Mouse (Mus musculus) embryo, embryonic 11.5 days (tissue): ENCODE results near the gene Fignl2.

ENCODE experiments used
- DNase-seq: peaks from one replicate; pipeline ENCODE4 v3.0.0-alpha.2; 2012; ENCODE audit warnings: low read depth, low spot score

Fignl2 gene

DNA sequence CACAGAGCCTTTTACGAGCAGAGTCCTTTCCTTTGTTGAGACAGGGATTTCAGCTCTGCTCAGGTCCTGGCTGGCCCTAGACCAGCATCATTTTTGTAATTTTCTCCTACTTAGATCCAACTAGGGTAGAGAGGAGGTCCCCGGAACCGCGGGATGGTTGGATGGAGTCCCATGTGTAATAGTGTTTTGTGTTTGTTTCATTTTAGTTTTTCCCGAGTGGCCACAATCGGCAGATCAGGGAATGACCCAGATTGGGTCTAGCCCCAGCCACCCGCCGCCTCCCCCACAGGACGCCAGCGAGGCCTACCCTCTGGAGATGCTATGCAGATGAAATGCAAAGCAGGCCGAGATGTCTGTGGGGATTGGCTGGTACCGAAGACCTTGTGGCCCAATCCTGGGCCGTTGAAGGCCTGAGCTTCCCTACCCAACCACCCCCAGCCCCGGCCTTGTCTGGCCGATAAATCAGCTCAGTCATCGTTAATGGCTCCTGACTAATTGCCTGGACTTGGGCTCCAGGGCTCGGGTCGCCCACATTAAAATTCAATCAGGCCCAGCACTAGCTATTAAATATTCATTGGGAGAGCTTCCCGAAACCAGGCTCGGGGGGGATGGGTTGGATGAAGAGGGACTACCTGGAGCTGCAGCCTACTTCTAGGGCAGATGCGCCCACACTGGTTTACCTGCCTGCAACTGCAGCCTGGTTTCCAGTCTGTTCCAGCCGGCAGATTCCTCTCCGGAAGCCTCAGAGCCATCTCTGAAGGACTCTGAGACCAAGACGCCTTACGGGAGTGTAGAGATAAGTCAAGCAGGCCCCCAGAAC lies 14.7 kb upstream of the Fignl2 start:
- no peak for DNase-seq

DNA sequence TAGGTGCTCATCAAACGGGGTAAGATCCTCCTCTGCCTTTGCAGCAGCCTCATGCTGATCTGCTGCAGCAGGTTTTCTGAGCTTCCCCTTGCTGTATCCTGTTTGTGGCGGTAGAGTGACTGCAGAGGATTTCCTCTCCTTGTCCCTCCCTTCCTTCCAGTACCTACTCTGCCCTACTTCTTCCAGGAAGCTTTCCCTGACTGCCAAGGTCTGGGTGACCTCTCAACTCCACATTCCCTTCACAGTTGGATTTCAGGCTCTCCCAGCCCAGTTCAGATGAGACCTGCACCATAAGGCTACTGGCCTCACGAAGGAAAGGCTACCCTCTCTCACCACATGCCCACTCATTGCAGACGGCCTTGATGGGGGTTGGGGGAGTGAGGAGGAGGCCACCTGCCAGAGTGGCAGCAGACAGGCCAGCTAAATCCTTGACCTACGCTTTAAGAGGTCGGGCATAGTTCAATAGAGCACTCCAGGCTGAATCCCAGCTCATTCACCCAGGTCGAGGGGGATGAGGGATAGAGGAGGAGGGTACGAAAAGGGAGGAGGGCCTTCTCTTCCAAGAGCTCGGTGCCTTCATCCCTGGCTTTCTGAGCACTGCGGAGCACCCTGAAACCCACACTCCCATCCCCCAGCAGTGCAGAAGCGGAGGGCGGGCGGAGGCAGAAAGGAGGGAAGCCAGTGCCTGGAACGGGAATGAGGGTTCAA lies 13.9 kb upstream of the Fignl2 start:
- no peak for DNase-seq

DNA sequence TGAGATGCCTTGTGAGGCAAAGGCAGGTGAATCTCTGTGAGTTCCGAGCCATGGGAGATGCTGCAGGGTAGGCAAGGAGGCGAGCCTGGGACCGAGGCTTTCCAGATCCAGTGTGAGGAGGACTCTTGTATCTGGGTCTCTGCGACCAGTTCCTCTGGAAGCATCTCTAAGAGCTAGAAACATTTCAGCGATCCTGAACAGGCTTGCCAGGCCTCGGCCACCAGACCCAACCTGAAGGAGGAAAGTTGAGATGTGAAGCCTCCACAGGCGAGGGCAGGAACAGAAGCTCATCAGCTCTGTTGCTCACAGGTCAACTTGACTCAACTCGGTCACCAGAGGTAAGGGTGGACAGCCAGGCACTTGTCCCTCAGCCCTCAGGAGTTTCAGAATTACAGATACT lies 13.2 kb upstream of the Fignl2 start:
- no peak for DNase-seq

GRCm38 (mm10) chr15:101088291-101088690 lies 9.9 kb upstream of the Fignl2 start:
- no peak for DNase-seq

- DNase-seq = no peak
Observed at GRCm38 (mm10) chr15:101086956-101087355, 8.6 kb upstream of the Fignl2 start.

- no peak for DNase-seq
Observed at GRCm38 (mm10) chr15:101086451-101086850, 8.1 kb upstream of the Fignl2 start.

GRCm38 (mm10) chr15:101084499-101084898 lies 6.1 kb upstream of the Fignl2 start:
- DNase-seq = no peak

- DNase-seq = no peak
Observed at GRCm38 (mm10) chr15:101082236-101082635, 3.9 kb upstream of the Fignl2 start.

GRCm38 (mm10) chr15:101081035-101081548 lies 2.7 kb upstream of the Fignl2 start:
- DNase-seq = no peak

DNA sequence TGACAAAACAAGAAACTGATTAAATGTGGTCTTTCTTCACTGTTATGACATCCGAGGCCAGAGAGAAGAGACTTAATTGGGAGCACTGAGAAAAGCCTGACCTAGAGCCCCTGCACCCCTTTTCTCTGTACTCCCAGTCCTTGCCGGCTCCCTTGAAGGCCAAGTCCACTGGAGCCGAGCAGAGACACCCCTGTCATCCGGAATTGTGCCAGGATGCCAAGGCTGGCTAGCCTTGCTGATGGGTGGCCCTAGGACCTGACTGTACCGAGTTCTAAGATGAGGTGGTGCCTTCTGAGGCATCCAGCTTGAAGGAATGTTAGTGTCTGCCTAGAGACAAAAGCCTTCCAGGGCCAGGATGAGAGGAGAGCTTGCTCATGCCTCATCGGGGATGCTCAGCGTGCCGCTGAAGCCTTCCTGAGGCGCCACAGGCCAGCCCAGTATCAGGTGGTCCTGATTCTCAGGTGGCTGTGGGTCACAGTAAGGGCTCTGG lies 1.7 kb upstream of the Fignl2 start:
- DNase-seq = no peak

DNA sequence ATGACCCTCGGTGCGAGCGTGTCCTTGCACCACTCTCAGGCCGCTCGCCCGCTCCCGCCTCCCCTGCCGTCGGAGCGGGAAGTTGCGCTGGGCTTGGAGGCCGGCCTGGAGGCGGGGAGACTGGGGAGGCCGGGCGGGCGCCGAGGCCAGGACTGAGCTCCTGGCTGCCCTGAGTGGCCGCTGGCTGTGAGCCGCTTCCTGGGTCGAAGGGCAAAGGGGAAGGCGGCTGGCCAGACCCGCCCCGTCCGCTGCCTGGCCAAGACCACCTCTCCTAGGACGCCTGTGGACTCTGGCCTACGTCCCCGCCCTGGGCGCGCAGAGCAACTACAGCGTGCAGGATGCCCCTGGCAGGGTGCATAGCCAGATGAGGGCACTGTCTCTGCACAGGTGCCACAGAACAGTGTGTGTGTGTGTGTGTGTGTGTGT lies 377 bp upstream of the Fignl2 start:
- no peak for DNase-seq

DNA sequence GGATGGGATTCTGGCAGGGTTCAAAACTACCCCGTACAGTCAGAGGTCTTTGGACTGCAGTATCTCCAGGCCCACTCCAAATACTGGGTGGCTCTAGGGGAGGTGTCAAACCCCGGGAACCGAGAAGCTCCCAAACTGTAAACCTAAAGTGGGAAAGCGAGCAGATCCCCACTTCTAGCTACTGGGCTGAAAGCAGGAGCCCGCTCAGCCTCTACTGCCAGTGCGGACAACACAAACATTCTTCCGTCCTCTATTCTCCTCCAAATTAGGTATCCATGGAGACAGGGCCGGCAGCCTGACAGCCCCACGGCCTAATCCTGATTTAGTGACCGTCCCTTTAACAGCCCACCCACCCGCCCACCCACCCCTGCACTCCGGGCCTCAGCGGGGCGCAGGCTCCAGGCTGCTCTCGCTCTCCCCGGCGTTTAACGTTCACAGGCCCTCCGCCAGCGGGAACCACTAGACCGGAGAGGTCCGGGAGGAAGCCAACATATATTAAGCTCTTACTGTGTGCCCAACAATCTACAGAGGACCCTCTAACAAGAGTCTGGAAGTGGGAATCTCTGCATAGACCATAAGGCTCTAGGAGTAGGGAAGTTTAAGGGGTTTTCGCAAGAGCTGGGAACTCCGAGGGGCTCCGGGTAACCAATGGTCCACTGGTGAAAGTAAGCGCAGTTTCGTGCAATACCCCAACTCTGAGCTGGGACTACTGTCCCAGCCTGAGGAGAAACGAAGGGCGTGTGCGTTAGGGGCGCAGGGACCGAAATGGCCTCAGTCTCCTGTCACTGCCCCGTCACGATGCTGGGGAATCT lies 1.2 kb downstream of the Fignl2 start:
- no peak for DNase-seq

DNA sequence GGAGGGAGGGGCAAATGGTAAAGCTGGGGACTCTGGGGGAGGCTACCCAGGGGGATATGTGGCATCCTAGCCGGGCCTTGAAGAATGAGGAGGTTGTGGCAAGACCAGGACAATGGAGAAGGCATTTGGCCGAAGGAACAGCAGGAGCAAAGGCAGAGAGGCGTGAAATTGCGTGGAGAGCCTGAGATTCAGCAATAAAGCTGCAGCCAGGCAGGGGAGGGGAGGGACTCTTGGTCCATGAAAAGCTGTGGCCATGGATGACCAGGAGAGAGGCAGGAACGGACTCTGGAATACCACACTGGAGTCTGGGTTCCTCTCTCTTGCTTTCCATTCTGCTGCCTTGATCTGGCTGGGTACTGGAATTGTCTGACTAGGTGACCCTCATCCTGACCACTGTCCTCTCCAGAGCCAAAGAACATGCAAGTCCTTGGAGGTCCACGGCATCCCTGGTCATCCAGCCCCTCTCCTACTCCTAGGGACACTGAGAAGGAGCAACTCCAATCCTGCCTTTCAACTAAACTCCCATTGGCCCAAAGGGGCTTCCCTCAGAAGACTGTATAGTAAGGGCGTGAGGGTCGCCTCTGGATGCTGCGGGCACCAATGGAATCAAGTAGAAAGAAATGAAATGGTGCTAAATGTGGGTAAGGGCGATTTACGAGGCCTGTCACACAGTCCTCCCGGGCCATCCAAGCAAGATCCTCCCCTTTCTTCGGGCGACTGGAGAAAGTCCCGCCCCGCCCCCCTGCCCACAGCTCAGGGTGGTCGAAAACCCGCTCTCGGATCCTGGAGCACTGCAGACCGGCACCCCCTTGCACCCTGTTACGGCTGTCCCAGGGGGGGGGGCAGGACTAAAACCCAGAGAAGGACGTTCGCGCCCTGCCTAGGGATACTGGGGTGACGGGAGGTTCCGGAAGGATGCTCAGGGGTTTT lies 2.0 kb downstream of the Fignl2 start:
- no peak for DNase-seq

GRCm38 (mm10) chr15:101075656-101076055 lies 2.7 kb downstream of the Fignl2 start:
- no peak for DNase-seq

- DNase-seq = no peak
Observed at GRCm38 (mm10) chr15:101075150-101075549, 3.2 kb downstream of the Fignl2 start.

DNA sequence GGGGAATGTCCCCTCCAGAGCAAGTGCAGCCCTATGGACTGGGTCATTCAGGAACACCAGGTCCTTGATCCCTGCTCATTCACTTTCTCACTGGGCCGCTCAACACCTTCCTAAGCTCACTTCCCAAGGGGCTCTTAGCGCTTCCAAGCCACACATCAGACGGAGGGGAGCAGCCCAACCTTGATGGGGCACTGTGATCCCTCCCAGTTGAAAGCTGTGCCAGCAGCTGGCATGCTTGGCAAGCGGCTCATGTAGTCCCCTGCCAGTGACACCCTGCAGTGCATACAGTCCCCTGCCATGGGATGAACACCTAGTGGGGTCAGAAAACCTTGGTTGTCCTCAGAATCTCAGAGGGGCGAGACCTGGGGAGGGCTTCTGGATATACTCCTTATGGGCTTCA lies 4.3 kb downstream of the Fignl2 start:
- no peak for DNase-seq

GRCm38 (mm10) chr15:101072736-101073135 lies 5.6 kb downstream of the Fignl2 start:
- no peak for DNase-seq

DNA sequence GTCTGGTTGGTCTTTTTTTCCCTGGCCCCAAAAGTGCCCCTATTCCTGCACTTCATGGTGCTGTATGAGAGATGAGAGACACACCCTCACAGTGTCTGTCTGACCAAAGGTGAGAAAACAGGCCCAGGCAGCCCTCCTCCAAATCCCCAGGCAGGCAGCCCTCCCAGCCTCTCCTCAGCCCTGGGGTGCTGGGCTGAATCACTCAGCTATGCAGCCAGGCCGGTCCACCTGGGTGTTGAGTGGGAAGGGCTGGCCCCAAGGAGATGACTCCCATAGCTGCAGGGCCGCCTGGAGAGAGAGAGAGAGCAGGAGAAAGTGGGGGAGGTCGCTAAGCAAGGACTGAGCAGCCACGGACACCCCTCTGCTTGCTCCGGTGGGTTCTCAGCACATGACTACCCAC lies 7.6 kb downstream of the Fignl2 start:
- DNase-seq = no peak

DNA sequence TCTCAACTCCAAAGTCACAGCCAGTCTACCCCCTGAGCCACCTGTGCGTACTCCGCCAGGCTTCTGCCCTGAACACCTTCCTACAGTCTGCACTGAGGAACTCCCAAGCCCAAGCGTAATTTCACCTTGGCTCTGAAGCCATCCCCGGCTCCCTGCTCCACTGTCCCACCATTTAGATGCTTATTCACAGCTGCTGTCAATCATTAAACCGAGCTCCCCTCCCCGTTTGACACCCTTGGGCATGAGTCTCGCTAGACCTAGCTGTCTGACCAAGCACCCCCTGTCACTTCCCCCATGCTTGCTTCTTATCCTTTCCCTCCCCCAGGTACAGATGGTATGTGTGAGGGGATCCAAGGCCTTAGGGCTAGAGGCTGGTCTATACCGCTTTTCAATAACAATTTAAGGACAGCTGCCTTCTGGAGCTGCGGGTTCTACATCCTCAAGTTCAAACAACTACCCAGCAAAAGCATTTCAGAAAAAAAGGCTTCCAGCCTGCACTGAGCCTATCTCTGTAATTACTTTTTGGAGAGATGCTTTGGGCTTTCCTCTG lies 8.7 kb downstream of the Fignl2 start:
- DNase-seq = no peak

- no peak for DNase-seq
Observed at GRCm38 (mm10) chr15:101068671-101069070, 9.7 kb downstream of the Fignl2 start.
